Mouse (Mus musculus) liver, adult 2 months (tissue): ENCODE measurements around the gene Slc1a5. TPM values are rescaled to one million over a fixed set of nuclear protein-coding genes. Genes with fewer than 3 reads are reported as not detected.

Source experiments
- DNase-seq: peaks from one replicate; pipeline ENCODE4 v3.0.0-alpha.2; 2011; ENCODE audit warnings: low read depth, low spot score; ENCODE audit errors: extremely low read depth
- H3K27ac ChIP-seq: fragments of 200-500 bp; replicated peaks from 2 replicates; pipeline ENCODE4 v1.5.1; 2012; ENCODE audit warnings: low read depth, mild to moderate bottlenecking, control low read depth, inconsistent platforms, low read length; ENCODE audit not compliant: insufficient read depth
- H3K27me3 ChIP-seq: fragments of 200-500 bp; 2 replicates; pipeline ENCODE4 v1.6.1; 2012; ENCODE audit warnings: mild to moderate bottlenecking, moderate library complexity, low read length, inconsistent platforms; ENCODE audit not compliant: control insufficient read depth, insufficient read depth
- H3K36me3 ChIP-seq: fragments of 200-500 bp; 2 replicates; pipeline ENCODE4 v1.6.1; 2012; ENCODE audit warnings: low read length, inconsistent platforms; ENCODE audit not compliant: control insufficient read depth, insufficient read depth
- H3K4me1 ChIP-seq: fragments of 200-500 bp; 2 replicates; pipeline ENCODE4 v1.6.1; 2011; ENCODE audit warnings: low read length; ENCODE audit not compliant: control insufficient read depth, insufficient read depth
- H3K4me3 ChIP-seq: fragments of 200-500 bp; 2 replicates; pipeline ENCODE4 v1.5.1; 2011; ENCODE audit warnings: low read depth, mild to moderate bottlenecking, control low read depth, low read length, moderate library complexity; ENCODE audit not compliant: insufficient read depth
- H3K79me2 ChIP-seq: fragments of 200-500 bp; 2 replicates; pipeline ENCODE4 v1.6.1; 2012; ENCODE audit warnings: inconsistent platforms, mild to moderate bottlenecking, low read length, moderate library complexity; ENCODE audit not compliant: control insufficient read depth, insufficient read depth
- H3K9ac ChIP-seq: fragments of 200-500 bp; 2 replicates; pipeline ENCODE4 v1.6.1; 2012; ENCODE audit warnings: low read depth, mild to moderate bottlenecking, control low read depth, inconsistent platforms, low read length
- CTCF ChIP-seq: fragments of 200-500 bp; IDR thresholded peaks from 2 replicates; pipeline ENCODE4 v1.5.1; 2011; ENCODE audit warnings: low read depth, low read length, control low read depth
- POLR2A ChIP-seq: fragments of 200-500 bp; IDR thresholded peaks from 2 replicates; pipeline ENCODE4 v1.6.1; 2011; ENCODE audit warnings: low read length, control low read depth; ENCODE audit not compliant: insufficient read depth; ENCODE audit errors: extremely low read depth
- WGBS: fragments of 180-500 bp; shearing (Covaris S2); methylation state at CpG from one replicate; pipeline ENCODE4 v1.1.7; 2018; 5-methylcytosine and 5-hydroxymethylcytosine counted together
- polyA plus RNA-seq: library from polyadenylated mRNA; depleted of rRNA; stranded (reverse); fragments of >200 nt; gene quantifications from 2 replicates; pipeline ENCODE4 v1.2.3, GENCODE M21; 2012
- total RNA-seq: library from RNA; depleted of rRNA; stranded (reverse); fragments of >200 nt; gene quantifications from 2 replicates; pipeline ENCODE4 v1.2.3, GENCODE M21; 2014

Slc1a5 gene
- total and polyA plus RNA-seq, 2 experiments = 1.8 to 4.2 TPM

DNA sequence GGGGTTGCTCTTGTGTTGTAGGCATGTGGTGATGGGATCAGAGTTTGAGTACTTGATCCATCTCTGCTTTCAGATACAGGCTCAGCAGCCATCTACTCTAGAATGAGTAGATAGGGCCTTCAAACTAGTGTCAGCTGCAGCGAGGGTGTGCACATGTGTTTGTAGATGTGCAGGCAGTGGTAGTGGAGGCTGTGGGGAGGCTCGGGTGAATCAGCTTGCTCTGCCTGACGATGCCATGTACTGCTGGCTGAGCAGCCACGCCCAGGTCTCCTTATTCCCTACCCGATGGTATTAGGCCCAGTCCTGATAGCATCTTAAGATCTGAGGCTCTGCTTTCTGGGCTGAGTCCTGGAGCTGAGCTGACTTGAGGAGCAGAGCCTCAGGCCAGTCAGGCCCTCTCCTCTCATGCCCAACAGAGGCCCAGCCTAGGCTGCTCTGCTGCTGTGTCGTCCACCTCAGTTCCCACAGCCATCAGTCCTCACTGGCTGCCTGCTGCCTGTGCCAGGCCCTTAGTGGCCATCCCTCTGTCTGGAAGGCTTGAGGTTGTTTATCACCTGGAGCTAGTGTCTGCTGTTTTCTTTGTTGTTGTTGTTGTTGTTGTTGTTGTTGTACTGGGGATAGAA, 57.8 kb downstream of the Slc1a5 start:
- no peak overlapping the region for H3K9ac ChIP-seq
- no peak overlapping the region for H3K4me3 ChIP-seq
- no peak overlapping the region for H3K27ac ChIP-seq
- no peak for TF ChIP-seq CTCF
- no peak for TF ChIP-seq POLR2A
- H3K36me3 ChIP-seq = peaks cover 8% of the 10 kb centered on the region; the same call in 1 of the 2 replicates
- H3K79me2 ChIP-seq = peaks cover 3% of the 10 kb centered on the region; the same call in 1 of the 2 replicates
- no peak for DNase-seq
- no peaks in the 10 kb centered on the region for H3K27me3 ChIP-seq
- 90% methylated on average over 6 of the region's 6 CpGs for WGBS
- H3K4me1 ChIP-seq = 0 out of 2 replicates have a peak, but pooled peaks cover 4% of the 10 kb centered on the region

DNA sequence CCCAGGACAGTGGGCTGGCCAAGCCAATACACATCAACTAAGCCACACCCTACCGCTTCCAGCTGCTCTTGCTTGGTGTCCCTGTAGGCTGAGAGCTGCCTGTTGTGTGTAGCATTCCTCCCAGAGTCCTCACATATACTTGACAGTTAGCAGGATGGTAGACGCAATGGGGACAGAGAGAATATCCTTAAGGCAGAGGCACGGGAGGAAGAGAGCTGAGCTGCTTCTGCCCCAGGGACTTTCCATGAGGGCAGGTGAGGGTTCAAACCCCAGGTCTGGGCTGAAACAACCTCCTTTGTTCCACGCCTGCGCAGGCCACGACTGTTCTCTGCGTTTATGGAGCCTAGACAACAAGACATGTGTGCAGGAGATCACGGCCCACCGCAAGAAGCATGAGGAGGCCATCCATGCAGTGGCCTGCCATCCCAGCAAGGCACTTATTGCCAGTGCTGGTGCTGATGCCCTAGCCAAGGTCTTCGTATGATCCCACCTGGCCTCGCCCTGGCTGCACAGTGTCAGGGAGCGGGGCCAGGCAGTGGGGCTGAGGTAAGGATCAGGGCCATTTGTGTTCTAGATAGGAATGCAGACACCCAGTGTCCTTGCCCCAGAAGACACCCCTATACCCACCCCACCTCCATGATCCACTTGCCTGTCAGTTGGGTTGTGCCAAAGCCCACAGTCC, 58.4 kb downstream of the Slc1a5 start:
- Histone ChIP-seq H3K27ac (no peak overlapping the region), H3K79me2 (peaks cover 3% of the 10 kb centered on the region; the same call in 1 of the 2 replicates)

GRCm38 (mm10) chr7:16840109-16840491, 59.0 kb downstream of the Slc1a5 start:
- Histone ChIP-seq H3K4me3 (no peak overlapping the region), H3K9ac (no peak overlapping the region), H3K4me1 (0 out of 2 replicates have a peak, but pooled peaks cover 4% of the 10 kb centered on the region), H3K79me2 (peaks cover 3% of the 10 kb centered on the region; the same call in 1 of the 2 replicates), H3K27ac (no peak overlapping the region), H3K36me3 (no peaks in the 10 kb centered on the region), H3K27me3 (no peaks in the 10 kb centered on the region)
- TF ChIP-seq POLR2A = no peak
- TF ChIP-seq CTCF = no peak
- WGBS = 89% methylated on average over 2 of the region's 2 CpGs
- no peak for DNase-seq

More for the DNA sequence above, 58.4 kb downstream of the Slc1a5 start:
- Histone ChIP-seq H3K4me1 (0 out of 2 replicates have a peak, but pooled peaks cover 4% of the 10 kb centered on the region), H3K36me3 (peaks cover 3% of the 10 kb centered on the region; the same call in 1 of the 2 replicates), H3K27me3 (no peaks in the 10 kb centered on the region), H3K4me3 (no peak overlapping the region), H3K9ac (no peak overlapping the region)
- TF ChIP-seq POLR2A = no peak
- no peak for TF ChIP-seq CTCF
- WGBS = 95% methylated on average over 12 of the region's 12 CpGs
- no peak for DNase-seq

GRCm38 (mm10) chr7:16841078-16841477, 59.9 kb downstream of the Slc1a5 start:
- Histone ChIP-seq H3K79me2 (peaks cover 3% of the 10 kb centered on the region; the same call in 1 of the 2 replicates), H3K9ac (no peak overlapping the region), H3K4me3 (no peak overlapping the region), H3K27ac (peak overlapping the region; percentile 7; the same call in 1 of the 2 replicates), H3K4me1 (0 out of 2 replicates have a peak, but pooled peaks cover 4% of the 10 kb centered on the region), H3K27me3 (no peaks in the 10 kb centered on the region), H3K36me3 (no peaks in the 10 kb centered on the region)
- no peak for TF ChIP-seq CTCF
- no peak for TF ChIP-seq POLR2A
- WGBS = 79% methylated on average over 4 of the region's 4 CpGs
- no peak for DNase-seq

GRCm38 (mm10) chr7:16841561-16842560, 60.7 kb downstream of the Slc1a5 start:
- 51% methylated on average over 11 of the region's 11 CpGs for WGBS

More at GRCm38 (mm10) chr7:16841561-16842560, 60.7 kb downstream of the Slc1a5 start:
- TF ChIP-seq POLR2A (no peak), CTCF (no peak)
- no peak for DNase-seq
- Histone ChIP-seq H3K79me2 (peaks cover 3% of the 10 kb centered on the region; the same call in 1 of the 2 replicates), H3K27me3 (no peaks in the 10 kb centered on the region), H3K9ac (peak overlapping the region; percentile 85), H3K36me3 (no peaks in the 10 kb centered on the region), H3K4me1 (0 out of 2 replicates have a peak, but pooled peaks cover 4% of the 10 kb centered on the region), H3K27ac (peak overlapping the region; percentile 55), H3K4me3 (no peak overlapping the region)
